Mouse (Mus musculus) liver (tissue): ENCODE results near the gene 4933430I17Rik.

ENCODE experiments used
- DNase-seq: peaks from one replicate; pipeline ENCODE4 v3.0.0-alpha.2; 2020; ENCODE audit warnings: mixed read lengths

Gene 4933430I17Rik

GRCm38 (mm10) chr4:62505991-62506390, 19.2 kb upstream of the 4933430I17Rik start:
- no peak for DNase-seq

GRCm38 (mm10) chr4:62506798-62507197, 18.4 kb upstream of the 4933430I17Rik start:
- DNase-seq = peak; percentile 60

DNA sequence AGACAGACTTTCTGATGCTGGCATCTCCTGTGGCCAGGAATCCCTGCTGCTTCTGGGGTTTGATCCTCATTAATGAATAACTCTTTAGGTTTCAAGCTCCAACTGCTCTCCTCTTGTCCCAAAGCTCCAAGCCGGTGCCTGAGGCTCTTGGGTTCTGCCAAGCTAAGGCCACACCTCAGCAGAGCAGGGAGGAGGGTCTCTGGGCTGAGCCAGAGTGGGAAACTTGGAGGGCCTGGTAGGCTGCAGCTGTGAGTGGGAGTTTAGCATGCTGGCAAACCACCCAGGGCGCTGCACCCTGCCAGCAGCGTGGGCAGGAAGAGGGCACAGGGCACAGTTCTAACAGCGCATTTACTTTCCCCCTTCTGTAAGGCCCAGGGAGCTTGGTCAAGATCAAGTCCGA, 16.3 kb upstream of the 4933430I17Rik start:
- DNase-seq = no peak

DNA sequence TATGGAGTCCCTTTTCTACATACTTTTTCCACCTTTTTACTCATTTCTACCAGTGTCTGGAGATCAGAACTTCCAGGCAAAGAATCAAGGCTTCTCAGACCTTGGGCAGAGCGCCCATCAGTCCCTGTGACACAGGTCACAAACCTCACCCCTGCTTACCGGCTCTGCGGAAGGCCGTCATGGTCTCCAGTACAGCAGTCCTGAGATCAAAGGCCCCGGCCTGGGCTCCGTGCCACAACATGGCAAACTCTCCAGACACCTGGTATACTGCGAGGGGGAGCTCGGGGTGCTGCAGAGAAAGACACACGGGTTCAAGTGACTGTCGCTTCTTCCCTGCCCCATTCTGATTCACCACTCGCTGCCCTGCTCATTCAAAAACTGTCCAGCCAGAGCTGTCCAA, 15.2 kb upstream of the 4933430I17Rik start:
- no peak for DNase-seq

DNA sequence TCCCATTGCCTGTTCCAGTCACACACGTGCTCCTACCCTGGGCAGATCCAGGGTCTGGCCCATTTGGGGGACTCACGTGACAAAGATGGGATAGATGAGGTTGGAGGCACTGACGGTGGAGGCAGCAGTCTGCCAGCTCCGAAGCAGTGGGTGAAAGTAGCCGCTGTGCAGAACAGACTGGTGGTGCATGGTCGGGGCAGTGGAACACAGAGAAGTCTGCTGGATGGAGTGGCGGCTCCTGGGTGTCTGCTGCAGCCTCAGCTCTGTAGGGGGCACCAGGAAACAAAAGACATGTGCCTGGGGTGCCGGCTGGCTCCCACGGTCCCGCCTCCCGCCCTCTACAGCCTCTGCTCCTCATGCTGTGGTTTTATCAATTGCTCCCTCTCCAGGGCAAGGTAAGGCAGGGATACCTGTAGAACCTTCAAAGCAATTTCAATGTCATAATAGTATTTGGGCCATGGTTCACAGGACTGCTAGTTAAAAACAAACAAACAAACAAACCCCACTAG, 11.1 kb upstream of the 4933430I17Rik start:
- DNase-seq = peak; percentile 47

GRCm38 (mm10) chr4:62514995-62515394, 10.2 kb upstream of the 4933430I17Rik start:
- DNase-seq = no peak

- peak; percentile 73 for DNase-seq
These were observed 9.7 kb upstream of the 4933430I17Rik start for GRCm38 (mm10) chr4:62515490-62515889.

- DNase-seq = peak; percentile 69
These were observed 9.1 kb upstream of the 4933430I17Rik start for GRCm38 (mm10) chr4:62516079-62516478.

DNA sequence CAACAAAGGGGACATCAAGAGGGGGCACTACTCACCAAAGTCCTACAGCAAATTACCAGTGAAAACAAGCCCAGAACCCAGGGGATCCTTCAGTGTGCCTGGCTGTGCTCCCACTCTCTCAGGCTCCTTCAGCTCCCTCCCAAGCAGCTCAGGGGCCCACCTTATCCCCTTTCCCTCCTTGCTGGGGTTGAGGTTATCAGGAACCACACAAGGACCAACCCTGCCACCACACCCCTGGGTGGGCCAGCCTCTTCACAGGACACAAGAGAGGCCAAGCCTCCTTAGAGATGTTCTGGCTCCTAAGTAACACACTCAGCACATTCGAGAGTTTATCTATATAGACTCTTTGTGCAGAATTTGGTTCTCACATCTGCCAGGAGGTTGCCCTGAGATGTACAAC, 8.6 kb upstream of the 4933430I17Rik start:
- peak; percentile 95 for DNase-seq

- peak; percentile 73 for DNase-seq
These were observed 8.1 kb upstream of the 4933430I17Rik start for GRCm38 (mm10) chr4:62517046-62517445.

DNA sequence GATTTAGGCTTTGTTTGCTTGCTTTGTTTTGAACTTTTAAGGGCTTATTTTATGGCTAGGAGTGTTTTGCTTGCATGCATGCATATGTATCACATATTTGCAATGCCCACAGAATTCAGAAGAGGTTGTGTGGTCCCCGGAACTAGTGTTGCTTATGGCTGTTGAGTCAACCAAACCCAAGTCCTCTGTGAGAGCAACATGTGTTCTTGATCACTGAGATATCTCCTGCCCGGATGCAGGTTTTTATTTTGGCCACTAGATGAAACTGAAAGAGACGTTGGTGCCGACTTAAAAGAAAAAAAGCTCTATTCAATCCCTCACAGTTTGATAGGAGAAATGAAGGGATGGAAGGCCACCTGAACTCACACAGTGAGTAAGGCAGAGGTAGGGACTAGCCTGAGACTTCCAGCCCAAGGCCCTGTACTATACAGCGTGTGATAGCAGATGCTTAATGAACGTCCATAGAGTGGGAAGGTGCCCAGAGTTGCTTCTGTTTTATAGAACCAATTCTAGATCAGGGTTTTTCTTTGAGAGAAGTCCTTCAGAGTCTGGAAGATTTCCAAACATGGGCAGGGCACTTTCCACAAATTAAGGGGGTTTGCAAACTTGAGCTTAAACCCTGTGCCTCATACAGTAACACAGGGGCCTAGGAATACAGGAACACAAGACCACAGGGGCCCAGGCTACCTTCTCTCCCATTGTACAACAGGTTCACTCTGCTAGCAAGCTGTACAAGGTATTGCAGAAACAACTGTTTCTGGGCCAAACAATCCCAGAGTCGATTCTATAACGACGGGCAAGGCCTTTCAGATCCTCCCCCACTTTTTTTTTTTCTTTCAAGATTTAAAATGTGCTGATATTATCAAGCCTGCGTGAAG, 7.4 kb upstream of the 4933430I17Rik start:
- DNase-seq = no peak

DNA sequence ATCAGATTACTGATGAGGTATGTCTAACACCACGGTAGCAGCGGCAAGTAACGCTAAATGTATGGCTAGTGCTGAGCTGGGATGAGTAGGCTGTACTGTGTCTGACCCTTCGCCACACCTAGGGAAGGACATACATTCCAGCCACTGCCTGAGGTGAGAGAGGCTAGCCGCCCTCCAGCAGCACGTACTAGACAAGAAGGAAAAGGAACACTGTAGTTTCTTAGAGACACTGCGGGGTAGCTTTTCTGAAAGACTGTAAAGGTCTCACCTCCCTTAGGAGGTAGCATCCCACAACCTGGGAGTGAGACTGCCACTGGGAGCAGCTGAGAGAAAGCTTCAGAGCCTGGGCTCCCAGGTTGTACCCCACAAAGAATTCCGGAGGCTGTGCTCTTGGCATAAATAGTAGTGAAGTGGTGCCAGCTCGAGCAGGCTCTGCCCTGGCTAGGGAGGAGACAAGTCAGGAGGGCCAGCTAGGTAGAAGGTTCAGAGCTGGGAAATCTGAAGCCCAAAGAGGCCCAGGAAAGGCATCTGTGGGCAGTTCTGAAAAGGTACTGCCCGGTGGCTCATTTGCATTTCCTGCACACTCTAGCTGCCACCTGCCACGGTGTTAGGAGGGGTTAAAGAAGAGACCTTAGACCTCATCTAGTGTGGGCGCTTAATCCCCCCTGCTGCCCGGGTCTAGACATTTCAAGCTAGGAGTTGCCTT, 6.6 kb upstream of the 4933430I17Rik start:
- peak; percentile 66 for DNase-seq

DNA sequence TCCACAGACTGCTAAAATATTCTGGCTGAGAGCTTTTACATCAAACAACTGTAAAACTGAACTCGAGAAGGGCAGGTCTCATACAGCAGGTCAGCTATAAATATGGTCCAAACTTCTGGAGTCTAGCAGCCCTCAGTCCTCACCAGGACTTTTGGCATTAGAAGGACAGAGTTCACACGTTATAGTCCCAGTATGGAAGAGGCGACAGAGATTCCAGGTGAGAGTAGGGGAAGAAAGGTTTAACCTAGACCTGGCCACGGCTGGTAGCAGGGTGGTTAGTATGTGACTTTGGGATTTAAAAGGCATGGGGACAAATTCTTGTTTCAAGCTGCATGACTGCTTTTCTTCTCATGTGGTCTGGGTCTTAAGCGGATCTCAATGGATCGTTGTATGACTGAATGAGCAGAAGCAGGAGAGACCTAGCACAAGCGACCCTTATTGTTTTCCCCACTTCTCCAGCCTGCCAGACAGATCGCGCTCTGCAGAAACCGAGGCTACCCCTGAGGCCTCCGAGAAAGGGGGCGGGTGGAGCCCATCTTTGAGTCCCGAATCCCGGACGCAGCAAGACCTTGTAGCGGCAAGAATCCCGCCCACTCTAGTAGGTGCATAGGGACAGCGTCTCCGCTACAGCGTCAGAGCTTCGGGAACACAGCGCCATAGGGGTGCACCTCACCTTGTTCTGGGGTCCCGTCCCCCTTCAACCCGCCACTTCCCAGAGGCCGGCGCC, 5.9 kb upstream of the 4933430I17Rik start:
- no peak for DNase-seq

DNA sequence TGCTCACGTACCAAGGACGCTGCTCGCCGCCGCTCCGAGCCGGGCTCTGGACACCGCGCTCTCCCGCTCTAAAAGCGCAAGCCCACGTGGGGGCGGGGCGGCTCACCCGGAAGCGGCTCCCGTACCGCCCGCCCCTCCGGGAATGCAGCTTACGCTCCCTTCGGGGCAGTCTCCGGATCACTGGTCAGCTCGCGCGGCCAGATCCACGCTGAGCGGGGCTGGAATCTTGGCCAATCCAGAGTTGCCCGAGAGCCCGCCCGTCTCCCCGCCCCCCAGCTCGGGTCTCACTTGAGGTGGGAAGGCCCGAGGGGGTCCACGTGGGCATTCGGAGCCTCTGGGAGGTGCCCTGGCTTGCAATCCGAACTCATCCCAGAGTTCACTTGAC, 5.3 kb upstream of the 4933430I17Rik start, which contains the start of gene Alad:
Gene Alad (minus strand): TSS at position 70 of the 385 bp plus-strand sequence.
- peak; percentile 93 for DNase-seq

DNA sequence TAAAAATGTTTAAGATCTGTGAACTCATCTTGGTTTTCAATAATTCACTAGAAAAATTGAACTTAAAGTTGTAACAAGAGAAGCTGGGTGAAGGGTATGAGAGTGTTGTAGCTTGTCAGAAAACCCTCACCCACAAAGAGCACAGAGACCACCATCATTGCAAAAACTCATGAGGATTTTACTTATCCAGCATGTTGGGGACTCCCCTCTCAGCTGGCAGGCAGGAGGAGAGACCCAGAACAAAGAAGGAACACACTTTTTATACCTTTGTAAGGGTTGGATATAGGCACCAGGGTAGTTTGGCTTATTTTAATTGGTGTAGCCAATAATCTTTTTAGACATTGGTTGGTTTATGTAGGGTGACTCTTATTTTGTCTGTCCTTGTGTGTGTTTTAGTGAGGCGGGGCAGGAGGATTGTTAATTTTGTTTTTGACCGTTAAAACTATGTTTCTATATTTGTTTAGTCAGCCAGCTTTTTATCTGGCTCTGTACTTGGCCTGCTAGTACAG, 4.2 kb upstream of the 4933430I17Rik start:
- no peak for DNase-seq

DNA sequence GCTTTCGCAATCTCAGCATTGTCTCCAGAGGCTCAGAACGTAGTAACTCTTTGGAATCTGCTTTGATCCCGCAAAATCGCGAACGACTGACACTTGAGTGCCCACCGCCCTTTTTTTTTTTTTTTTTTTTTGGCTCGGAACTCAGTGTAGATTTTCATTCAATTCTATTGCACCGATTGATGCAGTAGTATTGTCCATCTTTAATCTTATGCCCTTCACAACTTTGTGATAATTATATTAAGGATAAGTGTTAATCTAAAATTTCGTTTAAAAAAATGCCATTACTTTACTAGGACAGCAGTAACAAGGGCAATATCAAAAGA, 281 bp downstream of the 4933430I17Rik start:
- no peak for DNase-seq

- DNase-seq = no peak
These were observed 1.1 kb downstream of the 4933430I17Rik start for GRCm38 (mm10) chr4:62526256-62526655.

DNA sequence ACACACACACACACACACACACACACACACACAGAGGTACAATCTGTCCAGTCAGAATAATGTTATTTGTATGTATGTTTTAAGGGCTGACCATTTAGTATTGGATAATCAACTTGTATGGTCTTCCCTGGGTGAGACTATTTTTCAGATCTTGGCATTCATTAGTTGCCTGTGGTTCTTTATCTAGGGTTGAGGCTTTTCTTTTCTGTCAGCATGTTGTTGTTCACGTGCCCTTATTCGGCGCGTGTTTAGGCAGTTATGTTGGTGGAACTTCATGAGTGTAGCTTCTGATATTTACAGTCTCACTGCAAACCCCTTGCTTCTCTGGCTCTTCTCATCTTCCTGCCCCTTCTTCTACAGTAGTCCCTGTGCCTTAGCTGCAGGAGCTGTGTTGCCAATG, 2.5 kb downstream of the 4933430I17Rik start:
- DNase-seq = no peak

- no peak for DNase-seq
These were observed 8.6 kb downstream of the 4933430I17Rik start for GRCm38 (mm10) chr4:62533729-62534128.

GRCm38 (mm10) chr4:62541802-62542201, 16.6 kb downstream of the 4933430I17Rik start:
- no peak for DNase-seq

DNA sequence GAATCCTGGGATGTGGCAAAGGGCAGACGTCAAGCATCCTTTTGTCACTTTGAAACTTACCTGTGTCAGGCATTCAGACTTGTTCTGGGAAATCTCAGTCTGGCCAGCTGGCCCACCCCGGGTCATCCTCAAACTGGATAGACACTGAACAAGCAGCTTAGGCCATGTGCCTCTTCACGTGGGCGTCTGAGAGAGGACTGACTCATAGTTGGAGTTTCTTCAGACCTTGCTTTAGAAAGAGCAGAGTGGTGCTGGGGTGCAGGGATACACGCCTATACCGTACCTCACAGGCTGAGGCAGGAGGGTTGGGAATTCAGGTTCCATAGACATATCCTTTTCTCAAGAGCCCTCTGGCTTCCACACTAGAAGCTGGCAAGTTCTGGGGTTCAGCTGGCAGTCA, 18.6 kb downstream of the 4933430I17Rik start:
- DNase-seq = no peak

GRCm38 (mm10) chr4:62544801-62545200, 19.6 kb downstream of the 4933430I17Rik start:
- DNase-seq = no peak

DNA sequence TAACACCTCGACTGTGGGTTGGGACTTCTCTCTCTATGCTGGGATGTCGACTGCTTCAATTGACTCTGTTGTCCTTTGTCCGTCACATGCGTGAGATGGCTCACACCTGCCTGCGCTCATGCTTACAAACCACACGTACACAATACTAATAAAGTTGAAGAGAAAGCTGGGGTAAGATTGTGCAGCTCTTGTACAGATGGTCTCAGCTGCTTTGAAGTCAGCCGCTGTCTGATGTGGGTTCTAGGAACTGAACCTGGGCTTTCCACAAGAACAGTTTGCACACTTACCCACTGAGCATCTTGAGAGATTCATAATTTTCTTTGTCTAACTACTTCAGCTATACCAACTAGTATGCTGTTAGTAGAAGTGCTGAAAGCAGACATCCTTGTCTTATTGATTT, 26.8 kb downstream of the 4933430I17Rik start:
- no peak for DNase-seq
